In genomic region chr12:25011733-25012367, GRCm38 (mm10) we compare ENCODE assay signal across 20 mouse cellular contexts. TPM values are rescaled to one million over a fixed set of nuclear protein-coding genes. Genes with fewer than 3 reads are reported as not detected.
A peak's percentile ranks its signal among the peaks of the same experiment; 100 is the strongest.
DNase-seq lines count a peak whose midpoint lies in the region; ATAC-seq and TF ChIP-seq lines count a peak whose summit lies in the region.
"Had no signal": no experiment of that assay in that cellular context is flagged by ENCODE, and none has a peak within 500 bp of the region (broad histone marks: within the 10 kb centered on the region; RNA-seq: fewer than 3 reads in every experiment).

No protein-coding gene starts in this region.

- TF ChIP-seq CTCF in lung, embryonic 14.5 days (IDR thresholded peaks at IDR 0.05; ENCODE audit: low read depth), result no peak
- no peak for TF ChIP-seq CTCF in gastrocnemius, adult 2 months (IDR thresholded peaks at IDR 0.05)

- peak; percentile 13 for DNase-seq in lung, embryonic 14.5 days
- DNase-seq in lung, postnatal 4 days, result no peak
- peak; percentile 50 for DNase-seq in thymus, postnatal 14 days
- no peak for DNase-seq in gastrocnemius, adult 2 months
- no peak for DNase-seq in cerebellum, postnatal 14 days
- DNase-seq in kidney, adult 11 months, result no peak
- DNase-seq: cerebellum, adult 2 months; gastrocnemius, postnatal 25 days; kidney, adult 18-20 months; kidney, postnatal 10 days; right cerebral cortex, adult 18-20 months had no signal

- H3K36me3 ChIP-seq in lung, embryonic 14.5 days (ENCODE audit: insufficient read depth), result peaks cover 86% of the 10 kb centered on the region
- peaks cover 19% of the 10 kb centered on the region for H3K36me3 ChIP-seq in intestine, embryonic 16.5 days (ENCODE audit: control insufficient read depth, insufficient read depth, low read length)
- H3K36me3 ChIP-seq in stomach, embryonic 15.5 days, result peaks cover 32% of the 10 kb centered on the region

- H3K4me3 ChIP-seq in lung, embryonic 14.5 days (ENCODE audit: low read depth, low read length), result no peak overlapping the region
- no peak overlapping the region for H3K4me3 ChIP-seq in intestine, embryonic 16.5 days (ENCODE audit: low read length)
- H3K4me3 ChIP-seq in stomach, embryonic 15.5 days (replicated peaks), result no peak overlapping the region
- no peak overlapping the region for H3K4me3 ChIP-seq in gastrocnemius, adult 2 months
- H3K4me3 ChIP-seq: embryonic facial prominence, embryonic 12.5 days; hindbrain, embryonic 13.5 days; midbrain, embryonic 10.5 days; neural tube, embryonic 12.5 days had no signal

- no peaks in the 10 kb centered on the region for H3K9me3 ChIP-seq in lung, embryonic 14.5 days (ENCODE audit: low read depth, low read length)
- H3K9me3 ChIP-seq in intestine, embryonic 16.5 days (ENCODE audit: control insufficient read depth, low read length), result no peaks in the 10 kb centered on the region
- H3K9me3 ChIP-seq in stomach, embryonic 15.5 days, result no peaks in the 10 kb centered on the region
- H3K9me3 ChIP-seq: embryonic facial prominence, embryonic 12.5 days; hindbrain, embryonic 13.5 days; midbrain, embryonic 10.5 days; neural tube, embryonic 12.5 days had no signal

- H3K27ac ChIP-seq in lung, embryonic 14.5 days (ENCODE audit: low read depth), result no peak overlapping the region
- H3K27ac ChIP-seq in intestine, embryonic 16.5 days (ENCODE audit: low read length), result peak overlapping the region; percentile 78
- H3K27ac ChIP-seq in stomach, embryonic 15.5 days, result peak overlapping the region; percentile 51; the same call in 1 of the 2 replicates
- H3K27ac ChIP-seq in gastrocnemius, adult 2 months, result no peak overlapping the region
- H3K27ac ChIP-seq: embryonic facial prominence, embryonic 12.5 days; hindbrain, embryonic 13.5 days; macrophage; midbrain, embryonic 10.5 days; neural tube, embryonic 12.5 days had no signal

- peak; percentile 65 for ATAC-seq in lung, embryonic 14.5 days (ENCODE audit: insufficient read depth)
- ATAC-seq in intestine, embryonic 16.5 days, result peak; percentile 66
- ATAC-seq in stomach, embryonic 15.5 days (ENCODE audit: insufficient read depth, low FRiP score, low read depth), result peak; percentile 65
- ATAC-seq: forebrain, embryonic 14.5 days had no signal

- 44% methylated on average over 15 of the region's 15 CpGs for WGBS in lung, embryonic 14.5 days
- 48% methylated on average over 15 of the region's 15 CpGs for WGBS in intestine, embryonic 16.5 days
- 53% methylated on average over 15 of the region's 15 CpGs for WGBS in stomach, embryonic 15.5 days

- H3K27me3 ChIP-seq in lung, embryonic 14.5 days (ENCODE audit: insufficient read depth, low read length), result no peaks in the 10 kb centered on the region
- H3K27me3 ChIP-seq in intestine, embryonic 16.5 days (replicated peaks; ENCODE audit: control insufficient read depth, insufficient read depth, low read length), result no peaks in the 10 kb centered on the region
- H3K27me3 ChIP-seq in stomach, embryonic 15.5 days (replicated peaks), result no peaks in the 10 kb centered on the region
- H3K27me3 ChIP-seq: embryonic facial prominence, embryonic 12.5 days; hindbrain, embryonic 13.5 days; neural tube, embryonic 12.5 days had no signal

- intact Hi-C loops in gastrocnemius, adult 2 months (cut with DNase I), result no loop called here

- H3K4me1 ChIP-seq in lung, embryonic 14.5 days (ENCODE audit: insufficient read depth), result no peaks in the 10 kb centered on the region
- H3K4me1 ChIP-seq in intestine, embryonic 16.5 days (ENCODE audit: control insufficient read depth, insufficient read depth, low read length), result 0 out of 2 replicates have a peak, but pooled peaks cover 2% of the 10 kb centered on the region
- no peaks in the 10 kb centered on the region for H3K4me1 ChIP-seq in stomach, embryonic 15.5 days
- H3K4me1 ChIP-seq: hindbrain, embryonic 13.5 days; neural tube, embryonic 12.5 days had no signal

- H3K9ac ChIP-seq in lung, embryonic 14.5 days, result no peak overlapping the region
- H3K9ac ChIP-seq in intestine, embryonic 16.5 days (ENCODE audit: low read depth, low read length), result no peak overlapping the region
- H3K9ac ChIP-seq in stomach, embryonic 15.5 days, result no peak overlapping the region
- H3K9ac ChIP-seq: embryonic facial prominence, embryonic 12.5 days; hindbrain, embryonic 13.5 days; neural tube, embryonic 12.5 days had no signal

- no peak overlapping the region for H3K4me2 ChIP-seq in lung, embryonic 14.5 days
- H3K4me2 ChIP-seq in intestine, embryonic 16.5 days (ENCODE audit: low read depth, low read length), result 0 out of 2 replicates have a peak overlapping the region, but pooled peaks have one; percentile 22
- no peak overlapping the region for H3K4me2 ChIP-seq in stomach, embryonic 15.5 days
- H3K4me2 ChIP-seq: embryonic facial prominence, embryonic 12.5 days; hindbrain, embryonic 13.5 days; liver, embryonic 11.5 days; neural tube, embryonic 12.5 days had no signal

RNA-seq across cellular contexts. Expression of gene Kidins220, which starts 37.1 kb away (rescaled TPM):
- 25.7 and 26.0 TPM in 2 replicates for polyA plus RNA-seq in lung, embryonic 14.5 days (2014; fragmentation: Nextera tagmentation; extraction: Ambion mirVana)
- polyA plus RNA-seq in intestine, embryonic 16.5 days (2015; fragmentation: Nextera tagmentation; extraction: Ambion mirVana), result 19.1 and 21.6 TPM in 2 replicates
- polyA plus RNA-seq in stomach, embryonic 15.5 days (2015; fragmentation: Nextera tagmentation; extraction: Ambion mirVana), result 25.5 and 26.1 TPM in 2 replicates
- 10 to 100 TPM; 51.3 to 56.5 TPM for total RNA-seq in gastrocnemius, adult 2 months (2021)

Comparison
In these comparisons a context has a peak if more than half of its experiments do, and no peak if none do; other contexts are left out.
1. DNase-seq: peak in lung, embryonic 14.5 days (single experiment) and thymus, postnatal 14 days (single experiment); none in lung, postnatal 4 days (0 of 2), gastrocnemius, adult 2 months (single experiment), cerebellum, postnatal 14 days (0 of 2) and kidney, adult 11 months (single experiment).
2. H3K27ac ChIP-seq: peak in intestine, embryonic 16.5 days (single experiment) and stomach, embryonic 15.5 days (single experiment); none in lung, embryonic 14.5 days (single experiment) and gastrocnemius, adult 2 months (single experiment).
3. Peak in every context shown above with its lines, with median percentiles within 50 percentile points of each other: ATAC-seq.